Mouse (Mus musculus) embryonic fibroblast, embryonic 13.5 days (primary cell): ENCODE data around the gene Fbxl13.

Source experiments
- CTCF ChIP-seq: IDR thresholded peaks from 2 replicates; pipeline ENCODE4 v1.5.1; 2011; ENCODE audit warnings: mild to moderate bottlenecking, control low read depth, low read length, moderate library complexity, borderline replicate concordance; ENCODE audit not compliant: insufficient read depth
- POLR2A ChIP-seq: IDR thresholded peaks from 2 replicates; pipeline ENCODE4 v1.6.1; 2011; ENCODE audit warnings: low read depth, mild to moderate bottlenecking, control low read depth, low read length, moderate library complexity

- no peak for TF ChIP-seq CTCF
- no peak for TF ChIP-seq POLR2A
Observed at GRCm38 (mm10) chr5:21483275-21483674, 162.2 kb downstream of the Fbxl13 start.
